Mouse (Mus musculus) 3T3-L1 (cell line): ENCODE data around the gene Ceacam5.

Experiments
- DNase-seq: peaks from one replicate; pipeline ENCODE4 v3.0.0-alpha.2; 2015; ENCODE audit warnings: low read depth, low spot score

Gene Ceacam5

DNA sequence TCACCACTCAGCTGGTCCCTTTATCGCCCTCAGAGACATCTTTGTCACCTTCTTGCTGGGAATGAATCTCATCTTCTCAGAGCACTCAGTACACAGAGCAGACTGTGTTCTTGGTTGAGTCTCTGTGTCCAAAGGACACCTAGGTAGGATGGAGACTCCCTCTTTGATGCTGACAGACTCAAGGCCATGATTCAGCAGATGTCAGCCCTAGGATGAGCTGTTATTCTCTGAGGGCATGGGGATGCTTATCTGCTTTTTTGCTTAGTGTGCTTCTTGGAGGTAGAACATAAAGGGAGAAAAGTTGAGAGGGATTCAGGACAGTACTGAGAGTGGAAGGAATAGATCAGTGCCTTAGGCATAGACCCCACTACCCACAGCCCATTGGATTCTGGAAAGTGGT is at the start of gene Ceacam5:
Ceacam5 (plus strand) TSS at position 301 of the 400 bp plus-strand sequence.
- DNase-seq: no peak
